ENCODE assay signal across 8 mouse cellular contexts in the genomic region with DNA sequence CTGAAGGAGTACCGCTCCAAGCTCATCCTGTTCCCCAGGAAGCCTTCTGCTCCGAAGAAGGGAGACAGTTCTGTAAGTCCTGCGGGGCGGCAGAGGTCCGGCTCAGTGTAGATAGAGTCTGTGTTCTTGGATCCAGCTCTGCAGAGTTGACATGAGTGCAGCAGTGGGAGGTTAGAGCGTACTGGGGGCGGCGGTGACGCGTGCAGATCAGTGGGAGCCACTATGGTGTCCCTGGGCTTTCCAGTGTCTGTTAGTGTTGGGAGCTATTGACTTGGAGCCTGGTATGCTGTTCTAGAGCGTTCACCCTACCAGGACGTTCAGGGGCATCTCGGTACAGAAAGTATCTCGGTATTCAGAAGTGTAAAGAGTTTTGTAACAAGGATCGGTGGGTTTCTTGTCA. TPM values are rescaled to one million over a fixed set of nuclear protein-coding genes. Genes with fewer than 3 reads are reported as not detected.
DNase-seq lines count a peak whose midpoint lies in the region; ATAC-seq and TF ChIP-seq lines count a peak whose summit lies in the region.

No protein-coding gene starts in this region.

- no peaks in the 10 kb centered on the region for H3K27me3 ChIP-seq in lung, embryonic 15.5 days
- no peaks in the 10 kb centered on the region for H3K27me3 ChIP-seq in embryonic facial prominence, embryonic 13.5 days
- H3K27me3 ChIP-seq in limb, embryonic 12.5 days, result no peaks in the 10 kb centered on the region

- H3K9ac ChIP-seq in lung, embryonic 15.5 days, result peak overlapping the region; percentile 98
- H3K9ac ChIP-seq in embryonic facial prominence, embryonic 13.5 days, result peak overlapping the region; percentile 98
- H3K9ac ChIP-seq in limb, embryonic 12.5 days (replicated peaks), result peak overlapping the region; percentile 96

- DNase-seq in lung, postnatal 10 days, result no peak
- DNase-seq in left cerebral cortex, postnatal 36 days (ENCODE audit: low spot score in 2 of 2), result no peak
- DNase-seq in thymus, postnatal 4 days, result no peak
- no peak for DNase-seq in kidney, adult 8-10 months

- TF ChIP-seq CTCF in olfactory bulb, adult 2 months (IDR thresholded peaks at IDR 0.05; ENCODE audit: insufficient read depth, low read depth, low read length), result no peak

- no peak for TF ChIP-seq POLR2A in olfactory bulb, adult 2 months (IDR thresholded peaks at IDR 0.05; ENCODE audit: insufficient read depth, low read depth, low read length)

- H3K4me1 ChIP-seq in lung, embryonic 15.5 days, result peaks cover 11% of the 10 kb centered on the region
- peaks cover 27% of the 10 kb centered on the region for H3K4me1 ChIP-seq in embryonic facial prominence, embryonic 13.5 days
- H3K4me1 ChIP-seq in limb, embryonic 12.5 days (replicated peaks), result peaks cover 12% of the 10 kb centered on the region
- H3K4me1 ChIP-seq in olfactory bulb, adult 2 months (ENCODE audit: control insufficient read depth, insufficient read depth, low read length), result peaks cover 3% of the 10 kb centered on the region; the same call in 1 of the 2 replicates

- H3K9me3 ChIP-seq in lung, embryonic 15.5 days, result no peaks in the 10 kb centered on the region
- no peaks in the 10 kb centered on the region for H3K9me3 ChIP-seq in embryonic facial prominence, embryonic 13.5 days
- H3K9me3 ChIP-seq in limb, embryonic 12.5 days, result no peaks in the 10 kb centered on the region

- H3K4me3 ChIP-seq in lung, embryonic 15.5 days, result peak overlapping the region; percentile 78
- peak overlapping the region; percentile 74 for H3K4me3 ChIP-seq in embryonic facial prominence, embryonic 13.5 days
- H3K4me3 ChIP-seq in limb, embryonic 12.5 days (replicated peaks), result peak overlapping the region; percentile 78
- H3K4me3 ChIP-seq in olfactory bulb, adult 2 months (ENCODE audit: insufficient read depth, low read depth, low read length), result peak overlapping the region; percentile 60

- H3K36me3 ChIP-seq in lung, embryonic 15.5 days, result peaks cover 30% of the 10 kb centered on the region
- H3K36me3 ChIP-seq in embryonic facial prominence, embryonic 13.5 days, result peaks cover 31% of the 10 kb centered on the region
- H3K36me3 ChIP-seq in limb, embryonic 12.5 days, result peaks cover 32% of the 10 kb centered on the region

- peak overlapping the region; percentile 93 for H3K27ac ChIP-seq in lung, embryonic 15.5 days
- peak overlapping the region; percentile 95 for H3K27ac ChIP-seq in embryonic facial prominence, embryonic 13.5 days
- peak overlapping the region; percentile 97 for H3K27ac ChIP-seq in limb, embryonic 12.5 days
- no peak overlapping the region for H3K27ac ChIP-seq in olfactory bulb, adult 2 months (ENCODE audit: insufficient read depth, low read depth, low read length)

- peak overlapping the region; percentile 87 for H3K4me2 ChIP-seq in lung, embryonic 15.5 days
- H3K4me2 ChIP-seq in embryonic facial prominence, embryonic 13.5 days, result peak overlapping the region; percentile 95
- peak overlapping the region; percentile 92 for H3K4me2 ChIP-seq in limb, embryonic 12.5 days

- ATAC-seq in lung, embryonic 15.5 days (ENCODE audit: borderline replicate concordance, extremely low read depth, low FRiP score, low TSS enrichment), result no peak
- no peak for ATAC-seq in embryonic facial prominence, embryonic 13.5 days (ENCODE audit: insufficient number of reproducible peaks, insufficient read depth, low FRiP score, low TSS enrichment, low read depth)
- ATAC-seq in limb, embryonic 12.5 days (ENCODE audit: insufficient number of reproducible peaks, insufficient read depth, low FRiP score, low TSS enrichment, low read depth), result no peak

- intact Hi-C loops in left cerebral cortex, postnatal 36 days (cut with DNase I), result loop anchor here (5.0 kb wide), 1 partner anchor 196 kb away; no protein-coding TSS in a partner anchor

- WGBS in lung, embryonic 15.5 days, result 9% methylated on average over 15 of the region's 15 CpGs
- WGBS in embryonic facial prominence, embryonic 13.5 days, result 12% methylated on average over 15 of the region's 15 CpGs
- WGBS in limb, embryonic 12.5 days, result 18% methylated on average over 15 of the region's 15 CpGs
- WGBS in olfactory bulb, adult 2 months, result 10% methylated on average over 15 of the region's 15 CpGs

RNA-seq across cellular contexts. Expression of a gene that starts 1.1 kb away (rescaled TPM):
- polyA plus RNA-seq in lung, embryonic 15.5 days (2015; fragmentation: Nextera tagmentation; extraction: Ambion mirVana), result 1,444 and 1,500 TPM in 2 replicates
- polyA plus RNA-seq in embryonic facial prominence, embryonic 13.5 days (2015; fragmentation: Nextera tagmentation; extraction: Ambion mirVana), result 1,270 and 1,597 TPM in 2 replicates
- 1,503 and 1,509 TPM in 2 replicates for polyA plus RNA-seq in limb, embryonic 12.5 days (2016; fragmentation: Nextera tagmentation; extraction: Ambion mirVana)
- 1,464 TPM in 1 of 2 replicates, not detected in the other for polyA plus RNA-seq in olfactory bulb, adult 2 months (2012; ENCODE audit: insufficient read depth, insufficient read length, low replicate concordance, missing spikeins)
- 100 to 1,000 TPM; 350 to 427 TPM for total RNA-seq in left cerebral cortex, postnatal 36 days (2021)

RNA-seq across cellular contexts. Expression of a gene that starts 13.9 kb away (rescaled TPM):
- 0.34 and 0.50 TPM in 2 replicates for polyA plus RNA-seq in lung, embryonic 15.5 days (2015; fragmentation: Nextera tagmentation; extraction: Ambion mirVana)
- 1.6 and 2.6 TPM in 2 replicates for polyA plus RNA-seq in embryonic facial prominence, embryonic 13.5 days (2015; fragmentation: Nextera tagmentation; extraction: Ambion mirVana)
- 0.40 and 0.53 TPM in 2 replicates for polyA plus RNA-seq in limb, embryonic 12.5 days (2016; fragmentation: Nextera tagmentation; extraction: Ambion mirVana)
- polyA plus RNA-seq in olfactory bulb, adult 2 months (2012; ENCODE audit: insufficient read depth, insufficient read length, low replicate concordance, missing spikeins), result not detected in 2 replicates
- total RNA-seq in left cerebral cortex, postnatal 36 days (2021), result 10 to 100 TPM; 42.7 to 75.2 TPM

RNA-seq across cellular contexts. Expression of a gene that starts 40.5 kb away (rescaled TPM):
- 45.2 and 46.4 TPM in 2 replicates for polyA plus RNA-seq in lung, embryonic 15.5 days (2015; fragmentation: Nextera tagmentation; extraction: Ambion mirVana)
- polyA plus RNA-seq in embryonic facial prominence, embryonic 13.5 days (2015; fragmentation: Nextera tagmentation; extraction: Ambion mirVana), result 47.9 and 49.8 TPM in 2 replicates
- polyA plus RNA-seq in limb, embryonic 12.5 days (2016; fragmentation: Nextera tagmentation; extraction: Ambion mirVana), result 63.2 and 63.7 TPM in 2 replicates
- polyA plus RNA-seq in olfactory bulb, adult 2 months (2012; ENCODE audit: insufficient read depth, insufficient read length, low replicate concordance, missing spikeins), result 361 TPM in 1 of 2 replicates, not detected in the other
- total RNA-seq in left cerebral cortex, postnatal 36 days (2021), result 10 to 100 TPM; 58.2 to 62.2 TPM

RNA-seq across cellular contexts. Expression of a gene that starts 54.8 kb away (rescaled TPM):
- 16.8 and 16.9 TPM in 2 replicates for polyA plus RNA-seq in lung, embryonic 15.5 days (2015; fragmentation: Nextera tagmentation; extraction: Ambion mirVana)
- 29.4 and 37.6 TPM in 2 replicates for polyA plus RNA-seq in embryonic facial prominence, embryonic 13.5 days (2015; fragmentation: Nextera tagmentation; extraction: Ambion mirVana)
- polyA plus RNA-seq in limb, embryonic 12.5 days (2016; fragmentation: Nextera tagmentation; extraction: Ambion mirVana), result 15.9 and 16.0 TPM in 2 replicates
- polyA plus RNA-seq in olfactory bulb, adult 2 months (2012; ENCODE audit: insufficient read depth, insufficient read length, low replicate concordance, missing spikeins), result not detected in 2 replicates
- not detected for total RNA-seq in left cerebral cortex, postnatal 36 days (2021)
